Mouse (Mus musculus) heart, postnatal 0 days (tissue): ENCODE measurements around the gene Phactr1.

Experiments used
- CTCF ChIP-seq: IDR thresholded peaks from 2 replicates; pipeline ENCODE4 v1.5.1; 2016; ENCODE audit warnings: antibody characterized with exemption, control low read depth, low read depth
- EP300 ChIP-seq: IDR thresholded peaks from 2 replicates; pipeline ENCODE4 v1.6.1; 2016; ENCODE audit warnings: antibody characterized with exemption, low read depth

GRCm38 (mm10) chr13:42952037-42952721, 271.8 kb downstream of the Phactr1 start:
- TF ChIP-seq EP300 (no peak), CTCF (no peak)
